Mouse (Mus musculus) limb, embryonic 14.5 days (tissue): ENCODE data around the gene Os9. TPM values are rescaled to one million over a fixed set of nuclear protein-coding genes. Genes with fewer than 3 reads are reported as not detected.
"Not testable (repeated sequence)": the region's sequence is repeated elsewhere in the genome, so short reads cannot be mapped to it uniquely, and the experiment has no call there.

ENCODE experiments used
- ATAC-seq: fragments of 200-750 bp; cut with Nextera tagmentation; 2 replicates; pipeline ENCODE4 v1.8.0; 2017; ENCODE audit warnings: low read depth, moderate number of reproducible peaks, moderate TSS enrichment; ENCODE audit not compliant: low FRiP score
- DNase-seq: peaks from one replicate; pipeline ENCODE4 v3.0.0-alpha.2; 2015; ENCODE audit warnings: low spot score
- H3K27ac ChIP-seq: fragments of 300-500 bp; sonication (generic); replicated peaks from 2 replicates; pipeline ENCODE4 v1.5.1; 2014; ENCODE audit warnings: low read depth, mild to moderate bottlenecking, low read length, moderate library complexity, mixed read lengths
- H3K27me3 ChIP-seq: fragments of 300-500 bp; sonication (generic); 2 replicates; pipeline ENCODE4 v1.6.1; 2014; ENCODE audit warnings: low read length, mixed read lengths; ENCODE audit not compliant: control insufficient read depth, insufficient read depth
- H3K36me3 ChIP-seq: fragments of 300-500 bp; sonication (generic); 2 replicates; pipeline ENCODE4 v1.6.1; 2014; ENCODE audit warnings: mild to moderate bottlenecking, low read length, moderate library complexity, mixed read lengths; ENCODE audit not compliant: control insufficient read depth, insufficient read depth
- H3K4me1 ChIP-seq: fragments of 300-500 bp; sonication (generic); 2 replicates; pipeline ENCODE4 v1.6.1; 2014; ENCODE audit warnings: antibody characterized with exemption, low read length, mixed read lengths; ENCODE audit not compliant: control insufficient read depth, insufficient read depth
- H3K4me2 ChIP-seq: fragments of 300-500 bp; sonication (generic); replicated peaks from 2 replicates; pipeline ENCODE4 v1.6.1; 2014; ENCODE audit warnings: low read depth, mild to moderate bottlenecking, low read length, moderate library complexity; ENCODE audit not compliant: severe bottlenecking
- H3K4me3 ChIP-seq: fragments of 300-500 bp; sonication (generic); replicated peaks from 2 replicates; pipeline ENCODE4 v1.5.1; 2014; ENCODE audit warnings: low read length
- H3K9ac ChIP-seq: fragments of 300-500 bp; sonication (generic); 2 replicates; pipeline ENCODE4 v1.6.1; 2014; ENCODE audit warnings: mild to moderate bottlenecking, low read depth, low read length, moderate library complexity; ENCODE audit not compliant: severe bottlenecking
- H3K9me3 ChIP-seq: fragments of 300-500 bp; sonication (generic); 2 replicates; pipeline ENCODE4 v1.6.1; 2016; ENCODE audit warnings: low read length; ENCODE audit not compliant: control insufficient read depth
- POLR2A ChIP-seq: fragments of 200-500 bp; IDR thresholded peaks from 2 replicates; pipeline ENCODE4 v1.8.0; 2012; ENCODE audit warnings: inconsistent platforms, mild to moderate bottlenecking, moderate library complexity, borderline replicate concordance; ENCODE audit not compliant: insufficient read depth, insufficient read length; ENCODE audit errors: extremely low read depth
- WGBS: fragments of 180-500 bp; shearing (Covaris S2); extraction: QIAGEN DNeasy Blood & Tissue Kit; methylation state at CpG from one replicate; pipeline ENCODE4 v1.1.7; 2014; 5-methylcytosine and 5-hydroxymethylcytosine counted together
- polyA plus RNA-seq, 2 experiments: library from polyadenylated mRNA; depleted of rRNA in 1 of 2; stranded (reverse) in 1 of 2; unstranded in 1 of 2; fragments of >200 nt; fragmentation: Nextera tagmentation in 1 of 2; extraction: Ambion mirVana in 1 of 2; gene quantifications; 2 replicates each; pipeline versions ENCODE4 v1.2.1 to v1.2.3; 2012 to 2014

The Os9 gene
- polyA plus RNA-seq, 2 experiments: 54.7 to 61.0 TPM

DNA sequence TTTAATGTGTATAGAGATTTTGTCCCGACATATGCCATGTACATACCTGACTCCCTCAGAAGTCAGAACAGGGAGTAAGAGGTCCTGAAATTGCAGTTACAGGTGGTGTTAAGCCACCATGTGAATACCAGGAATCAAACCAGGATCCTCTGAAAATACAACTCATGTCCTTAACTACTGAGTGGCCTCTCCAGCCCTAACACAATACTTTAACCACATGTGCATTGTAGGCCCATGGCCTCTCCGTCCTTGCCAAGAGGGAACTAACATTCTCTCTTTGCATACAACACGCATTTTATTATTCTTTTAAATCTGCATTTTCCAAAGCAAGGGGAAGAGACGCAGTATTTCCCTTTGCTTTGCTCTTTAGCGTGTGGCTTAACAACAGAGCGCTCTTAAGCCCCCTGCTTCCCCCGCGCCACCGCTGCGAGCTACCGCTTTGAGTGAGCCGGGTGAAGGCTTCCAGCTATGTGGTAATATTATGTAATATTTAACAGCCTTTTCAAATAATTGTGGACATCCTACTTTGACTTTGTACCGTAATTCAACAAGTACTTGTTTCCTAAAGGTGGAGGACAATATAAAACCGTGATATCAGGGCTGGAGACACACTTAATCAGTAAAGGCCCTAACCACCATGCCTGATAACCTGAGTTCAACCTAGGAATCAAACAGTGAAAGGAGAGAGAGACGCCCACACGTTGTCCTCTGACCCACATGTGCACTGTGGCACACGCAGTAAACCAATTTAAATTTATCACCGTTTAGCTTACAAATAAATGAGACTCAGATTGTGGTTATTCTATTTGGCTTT, 17.6 kb upstream of the Os9 start:
- Histone ChIP-seq H3K27ac (no peak overlapping the region), H3K9me3 (no peaks in the 10 kb centered on the region), H3K4me1 (no peaks in the 10 kb centered on the region), H3K4me3 (no peak overlapping the region), H3K4me2 (no peak overlapping the region), H3K9ac (no peak overlapping the region), H3K36me3 (no peaks in the 10 kb centered on the region), H3K27me3 (no peaks in the 10 kb centered on the region)
- TF ChIP-seq POLR2A: no peak
- ATAC-seq (no peak), DNase-seq (no peak)
- 80% methylated on average over 18 of the region's 18 CpGs for WGBS

DNA sequence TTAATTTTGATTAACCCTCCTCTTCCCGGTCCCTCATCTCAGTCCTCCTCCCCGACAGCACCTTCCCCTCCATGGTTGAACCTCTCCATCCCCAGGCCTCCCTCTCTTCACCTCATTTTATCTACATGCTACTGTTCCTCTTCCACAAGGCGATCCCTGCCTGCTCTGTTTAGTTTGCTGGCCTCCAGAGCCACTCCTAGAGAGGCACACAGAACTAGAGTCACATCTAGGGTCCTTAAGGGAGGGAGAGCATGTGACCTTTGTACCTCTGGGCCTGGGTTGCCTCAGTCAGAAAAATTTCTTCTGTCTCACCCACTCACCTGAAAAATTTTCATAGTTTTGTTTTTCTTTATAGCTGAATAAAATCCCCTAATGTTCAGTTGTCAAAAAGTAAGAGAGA, 17.0 kb upstream of the Os9 start:
- Histone ChIP-seq H3K9ac (no peak overlapping the region), H3K9me3 (no peaks in the 10 kb centered on the region), H3K4me3 (no peak overlapping the region), H3K27me3 (no peaks in the 10 kb centered on the region), H3K4me2 (no peak overlapping the region), H3K4me1 (no peaks in the 10 kb centered on the region), H3K36me3 (no peaks in the 10 kb centered on the region), H3K27ac (no peak overlapping the region)
- no peak for TF ChIP-seq POLR2A
- whole genome bisulfite sequencing: 87% methylated on average over 3 of the region's 3 CpGs
- DNase-seq (no peak), ATAC-seq (no peak)

DNA sequence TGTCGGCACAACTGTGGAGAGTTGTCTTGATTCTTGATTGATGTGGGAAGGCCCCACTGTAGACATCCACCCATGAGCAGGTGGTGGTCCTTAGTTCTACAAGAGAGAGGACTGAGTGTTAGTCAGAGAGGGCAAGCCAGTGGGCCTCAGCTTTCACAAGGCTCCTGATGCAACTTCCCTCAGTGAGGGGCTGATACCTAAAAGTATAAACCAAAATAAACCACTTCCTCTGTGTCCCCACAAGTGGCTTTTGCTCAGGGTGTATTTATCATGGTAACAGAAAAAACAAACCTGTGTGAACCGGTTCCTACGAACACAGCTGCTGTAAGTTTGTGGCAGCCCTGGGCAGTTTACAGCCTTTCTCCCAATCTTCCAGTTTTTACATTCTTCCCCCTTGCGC, 15.6 kb upstream of the Os9 start:
- Histone ChIP-seq H3K4me3 (no peak overlapping the region), H3K4me1 (no peaks in the 10 kb centered on the region), H3K9me3 (no peaks in the 10 kb centered on the region), H3K27me3 (no peaks in the 10 kb centered on the region), H3K4me2 (no peak overlapping the region), H3K9ac (no peak overlapping the region), H3K36me3 (no peaks in the 10 kb centered on the region), H3K27ac (no peak overlapping the region)
- ATAC-seq (no peak), DNase-seq (no peak)
- WGBS: 67% methylated on average over 4 of the region's 4 CpGs
- TF ChIP-seq POLR2A: no peak

DNA sequence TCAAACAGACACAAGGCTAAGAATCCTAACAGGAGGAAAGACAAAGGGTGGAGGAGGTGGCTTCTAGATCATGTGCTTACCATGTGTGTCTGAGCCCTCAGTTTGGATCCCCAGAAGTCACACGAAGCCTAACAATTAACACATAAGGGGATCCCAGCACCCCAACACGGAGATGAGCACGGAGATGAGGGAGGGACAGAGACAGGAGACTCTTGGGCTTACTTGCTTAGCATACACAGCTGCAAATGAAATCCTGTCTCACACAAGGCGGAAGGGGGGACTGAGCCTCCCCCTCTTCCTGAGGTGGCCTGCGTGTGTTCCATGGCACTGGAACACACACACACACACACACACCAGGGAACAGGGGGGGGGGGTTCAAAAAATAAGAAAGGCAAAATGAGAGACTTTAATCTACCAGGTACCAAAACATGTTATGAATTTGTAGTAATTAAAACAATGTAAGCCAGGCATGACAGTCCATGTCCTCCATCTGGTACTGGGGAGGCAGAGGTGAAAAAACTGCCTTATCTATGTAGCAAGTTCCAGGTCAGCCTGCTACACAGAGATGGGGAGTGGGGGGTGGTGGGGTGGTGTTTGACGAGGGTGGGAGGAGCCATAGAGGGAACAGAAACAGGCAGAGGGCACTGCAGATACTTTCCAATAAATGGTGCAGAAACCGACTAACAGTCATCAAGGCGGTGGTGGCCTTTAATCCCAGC, 14.3 kb upstream of the Os9 start:
- Histone ChIP-seq H3K4me2 (no peak overlapping the region), H3K27me3 (no peaks in the 10 kb centered on the region), H3K4me3 (no peak overlapping the region), H3K9ac (no peak overlapping the region), H3K9me3 (no peaks in the 10 kb centered on the region), H3K27ac (no peak overlapping the region), H3K36me3 (no peaks in the 10 kb centered on the region), H3K4me1 (no peaks in the 10 kb centered on the region)
- DNase-seq (no peak), ATAC-seq (no peak)
- WGBS: 41% methylated on average over 8 of the region's 8 CpGs
- TF ChIP-seq POLR2A: no peak

DNA sequence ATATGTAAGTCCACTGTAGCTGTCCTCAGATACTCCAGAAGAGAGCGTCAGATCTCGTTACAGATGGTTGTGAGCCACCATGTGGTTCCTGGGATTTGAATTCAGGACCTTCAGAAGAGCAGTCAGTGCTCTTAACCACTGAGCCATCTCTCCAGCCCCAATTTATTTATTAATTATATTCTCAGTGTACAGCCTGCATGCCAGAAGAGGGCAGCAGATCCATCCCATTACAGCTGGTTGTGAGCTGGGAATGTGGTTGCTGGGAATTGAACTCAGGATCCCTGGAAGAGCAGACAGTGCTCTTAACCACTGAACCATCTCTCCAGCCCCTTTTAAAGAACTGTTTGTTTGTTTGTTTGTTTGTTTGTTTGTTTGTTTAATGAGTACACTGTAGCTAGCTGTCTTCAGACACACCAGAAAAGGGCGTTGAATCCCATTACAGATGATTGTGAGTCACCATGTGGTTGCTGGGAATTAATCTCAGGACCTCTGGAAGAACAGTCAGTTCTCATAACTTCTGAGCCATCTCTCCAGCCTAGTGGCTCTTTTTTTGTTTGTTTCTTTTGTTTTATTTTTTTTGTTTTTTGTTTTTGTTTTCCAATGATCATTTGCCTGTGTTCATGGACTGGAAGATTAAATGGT, 13.6 kb upstream of the Os9 start:
- H3K36me3 ChIP-seq, H3K27ac ChIP-seq, H3K9ac ChIP-seq, H3K27me3 ChIP-seq, H3K9me3 ChIP-seq, ATAC-seq, H3K4me3 ChIP-seq, H3K4me1 ChIP-seq, DNase-seq, H3K4me2 ChIP-seq: not testable (repeated sequence)
- 81% methylated on average over 3 of the region's 3 CpGs for WGBS
